Mouse (Mus musculus) forebrain, embryonic 14.5 days (tissue): ENCODE data around the gene Cstf3. TPM values are rescaled to one million over a fixed set of nuclear protein-coding genes. Genes with fewer than 3 reads are reported as not detected.
A peak's percentile ranks its signal among the peaks of the same experiment; 100 is the strongest.
"Not testable (repeated sequence)": the region's sequence is repeated elsewhere in the genome, so short reads cannot be mapped to it uniquely, and the experiment has no call there.

Source experiments
- ATAC-seq: fragments of 200-750 bp; cut with Nextera tagmentation; 2 replicates; pipeline ENCODE4 v1.8.0; 2017; ENCODE audit warnings: mild to moderate bottlenecking, moderate library complexity
- DNase-seq: peaks from one replicate; pipeline ENCODE4 v3.0.0-alpha.2; 2015; ENCODE audit warnings: low spot score
- H3K27ac ChIP-seq: fragments of 300-500 bp; sonication (generic); 2 replicates; pipeline ENCODE4 v1.5.1; 2014; ENCODE audit warnings: low read depth, mild to moderate bottlenecking, control low read depth, low read length, moderate library complexity
- H3K27me3 ChIP-seq: fragments of 300-500 bp; sonication (generic); replicated peaks from 2 replicates; pipeline ENCODE4 v1.6.1; 2014; ENCODE audit warnings: low read length, control low read depth, mixed read lengths; ENCODE audit not compliant: control insufficient read depth, insufficient read depth
- H3K36me3 ChIP-seq: fragments of 300-500 bp; sonication (generic); 2 replicates; pipeline ENCODE4 v1.6.1; 2014; ENCODE audit warnings: low read length, control low read depth; ENCODE audit not compliant: control insufficient read depth, insufficient read depth
- H3K4me1 ChIP-seq: fragments of 300-500 bp; sonication (generic); 2 replicates; pipeline ENCODE4 v1.6.1; 2014; ENCODE audit warnings: antibody characterized with exemption, low read length, control low read depth; ENCODE audit not compliant: control insufficient read depth, insufficient read depth
- H3K4me2 ChIP-seq: fragments of 300-500 bp; sonication (generic); 2 replicates; pipeline ENCODE4 v1.6.1; 2014; ENCODE audit warnings: mild to moderate bottlenecking, control low read depth, low read length
- H3K4me3 ChIP-seq: fragments of 300-500 bp; sonication (generic); 2 replicates; pipeline ENCODE4 v1.5.1; 2014; ENCODE audit warnings: low read depth, low read length, control low read depth
- H3K9ac ChIP-seq: fragments of 300-500 bp; sonication (generic); 2 replicates; pipeline ENCODE4 v1.6.1; 2014; ENCODE audit warnings: mild to moderate bottlenecking, low read length, control low read depth, moderate library complexity
- H3K9me3 ChIP-seq: fragments of 300-500 bp; sonication (generic); replicated peaks from 2 replicates; pipeline ENCODE4 v1.6.1; 2016; ENCODE audit warnings: low read length, control low read depth, mixed read lengths; ENCODE audit not compliant: control insufficient read depth
- WGBS: fragments of 180-500 bp; shearing (Covaris S2); extraction: QIAGEN DNeasy Blood & Tissue Kit; methylation state at CpG from one replicate; pipeline ENCODE4 v1.1.7; 2014; 5-methylcytosine and 5-hydroxymethylcytosine counted together
- polyA plus RNA-seq: library from polyadenylated mRNA; unstranded; fragments of >200 nt; fragmentation: Nextera tagmentation; extraction: Ambion mirVana; gene quantifications from 2 replicates; pipeline ENCODE4 v1.2.1, GENCODE M21; 2014

The Cstf3 gene
- polyA plus RNA-seq, result 75.2 and 92.5 TPM in 2 replicates

- DNase-seq, result peak; percentile 100
- peak within 1 kb of the TSS; percentile 82 for H3K4me2 ChIP-seq
- no peaks in the 10 kb centered on the region for H3K36me3 ChIP-seq
- peak within 1 kb of the TSS; percentile 73 for H3K4me3 ChIP-seq
- H3K9me3 ChIP-seq, result no peaks in the 10 kb centered on the region
- ATAC-seq, result peak; percentile 100
- peaks cover 23% of the 10 kb centered on the region for H3K4me1 ChIP-seq
- WGBS, result under 1% methylated on average over 59 of the region's 59 CpGs
- peak within 1 kb of the TSS; percentile 90 for H3K27ac ChIP-seq
- peak within 1 kb of the TSS; percentile 91 for H3K9ac ChIP-seq
- no peaks in the 10 kb centered on the region for H3K27me3 ChIP-seq
Measured at GRCm38 (mm10) chr2:104590068-104590828, at the start of gene Cstf3. TSS of gene Cstf3 (plus strand) at chr2:104590523.

- DNase-seq, ATAC-seq, H3K27me3 ChIP-seq, H3K4me3 ChIP-seq, H3K9me3 ChIP-seq, H3K9ac ChIP-seq, H3K36me3 ChIP-seq, H3K27ac ChIP-seq, H3K4me1 ChIP-seq, H3K4me2 ChIP-seq: not testable (repeated sequence)
- 94% methylated on average over 22 of the region's 22 CpGs for WGBS
Measured at GRCm38 (mm10) chr2:104556711-104557110, 33.6 kb upstream of the Cstf3 start.

- Histone ChIP-seq H3K4me1 (no peaks in the 10 kb centered on the region), H3K4me2 (no peak overlapping the region), H3K9ac (no peak overlapping the region), H3K36me3 (no peaks in the 10 kb centered on the region), H3K4me3 (no peak overlapping the region), H3K9me3 (no peaks in the 10 kb centered on the region), H3K27ac (no peak overlapping the region), H3K27me3 (no peaks in the 10 kb centered on the region)
- no peak for ATAC-seq
- 93% methylated on average over 9 of the region's 9 CpGs for WGBS
- DNase-seq, result no peak
Measured at GRCm38 (mm10) chr2:104557722-104558121, 32.6 kb upstream of the Cstf3 start.

GRCm38 (mm10) chr2:104558326-104558725, 32.0 kb upstream of the Cstf3 start:
- Histone ChIP-seq H3K9ac (no peak overlapping the region), H3K4me1 (no peaks in the 10 kb centered on the region), H3K9me3 (no peaks in the 10 kb centered on the region), H3K4me2 (no peak overlapping the region), H3K4me3 (no peak overlapping the region), H3K27ac (no peak overlapping the region), H3K36me3 (no peaks in the 10 kb centered on the region), H3K27me3 (no peaks in the 10 kb centered on the region)
- 91% methylated on average over 4 of the region's 4 CpGs for WGBS
- no peak for ATAC-seq
- no peak for DNase-seq

- H3K9me3 ChIP-seq, result no peaks in the 10 kb centered on the region
- no peak overlapping the region for H3K4me3 ChIP-seq
- DNase-seq, result peak; percentile 4
- no peaks in the 10 kb centered on the region for H3K36me3 ChIP-seq
- ATAC-seq, result no peak
- no peak overlapping the region for H3K4me2 ChIP-seq
- H3K27me3 ChIP-seq, result no peaks in the 10 kb centered on the region
- H3K4me1 ChIP-seq, result no peaks in the 10 kb centered on the region
- 73% methylated on average over 6 of the region's 6 CpGs for WGBS
- no peak overlapping the region for H3K9ac ChIP-seq
- no peak overlapping the region for H3K27ac ChIP-seq
Measured at GRCm38 (mm10) chr2:104558938-104559337, 31.4 kb upstream of the Cstf3 start.

GRCm38 (mm10) chr2:104559591-104560380, 30.5 kb upstream of the Cstf3 start:
- WGBS, result 84% methylated on average over 4 of the region's 4 CpGs
- Histone ChIP-seq H3K4me1 (no peaks in the 10 kb centered on the region), H3K9ac (no peak overlapping the region), H3K27me3 (no peaks in the 10 kb centered on the region), H3K27ac (no peak overlapping the region), H3K4me2 (no peak overlapping the region), H3K9me3 (no peaks in the 10 kb centered on the region), H3K4me3 (no peak overlapping the region), H3K36me3 (no peaks in the 10 kb centered on the region)
- DNase-seq, result no peak
- no peak for ATAC-seq

- 94% methylated on average over 6 of the region's 6 CpGs for WGBS
- no peak for DNase-seq
Measured at GRCm38 (mm10) chr2:104561386-104561785, 28.9 kb upstream of the Cstf3 start.

GRCm38 (mm10) chr2:104561986-104562532, 28.3 kb upstream of the Cstf3 start:
- no peaks in the 10 kb centered on the region for H3K36me3 ChIP-seq
- no peak overlapping the region for H3K9ac ChIP-seq
- no peaks in the 10 kb centered on the region for H3K27me3 ChIP-seq
- ATAC-seq, result no peak
- WGBS, result 88% methylated on average over 4 of the region's 4 CpGs
- H3K4me1 ChIP-seq, result no peaks in the 10 kb centered on the region
- no peak for DNase-seq
- no peaks in the 10 kb centered on the region for H3K9me3 ChIP-seq
- H3K4me2 ChIP-seq, result no peak overlapping the region
- H3K4me3 ChIP-seq, result no peak overlapping the region
- H3K27ac ChIP-seq, result no peak overlapping the region

More at GRCm38 (mm10) chr2:104561386-104561785, 28.9 kb upstream of the Cstf3 start:
- Histone ChIP-seq H3K4me3 (no peak overlapping the region), H3K27me3 (no peaks in the 10 kb centered on the region), H3K4me1 (no peaks in the 10 kb centered on the region), H3K4me2 (no peak overlapping the region), H3K36me3 (no peaks in the 10 kb centered on the region), H3K9me3 (no peaks in the 10 kb centered on the region), H3K27ac (no peak overlapping the region), H3K9ac (no peak overlapping the region)
- no peak for ATAC-seq
